Mouse (Mus musculus) megakaryocyte, embryonic 14.5 days (primary cell): ENCODE data around the gene BC005624.

ENCODE experiments used
- FLI1 ChIP-seq: IDR thresholded peaks from 2 replicates; pipeline ENCODE4 v1.6.1; 2012; ENCODE audit warnings: low read length, inconsistent platforms, mixed read lengths
- GATA1 ChIP-seq: IDR thresholded peaks from 3 replicates; pipeline ENCODE4 v1.6.1; 2012; ENCODE audit warnings: mixed read lengths, low read length, inconsistent platforms, borderline replicate concordance

DNA sequence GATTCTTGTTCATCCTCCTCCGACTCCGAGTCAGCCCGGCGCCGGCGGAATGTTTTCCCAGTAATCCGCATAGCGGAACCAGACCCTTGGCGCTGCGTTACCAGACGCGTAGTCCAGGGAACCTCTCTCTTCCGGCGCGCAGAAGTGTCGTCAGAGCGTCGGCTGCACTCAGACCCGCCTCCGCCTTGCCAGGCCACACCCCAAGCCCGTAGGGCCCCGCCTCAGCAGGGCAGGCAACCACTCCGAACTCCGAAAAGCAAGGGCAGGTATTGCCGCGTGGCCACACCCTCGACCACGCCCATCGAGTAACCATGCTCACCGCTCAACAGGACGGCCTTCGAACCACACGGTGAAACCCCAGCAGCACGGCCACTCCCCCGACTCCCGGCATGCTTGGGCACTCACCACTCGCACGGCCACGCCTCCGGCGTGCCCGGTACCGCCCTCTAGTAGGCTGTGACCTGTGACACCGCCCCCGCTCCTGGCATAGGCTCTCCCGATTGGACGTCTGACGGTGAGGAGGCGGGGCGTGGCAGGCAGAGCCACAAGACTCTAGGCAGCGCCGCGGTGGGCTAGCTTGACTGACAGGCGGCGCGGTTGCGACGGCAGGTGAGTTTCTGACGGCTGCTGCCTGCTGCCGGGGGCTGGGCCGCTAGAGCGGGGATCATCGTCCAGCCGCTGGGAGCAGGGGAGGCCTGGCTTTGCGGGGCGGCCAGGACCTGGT, at the start of gene BC005624, which contains the start of gene Usp20:
- TF ChIP-seq GATA1 (no peak), FLI1 (no peak)
